Mouse (Mus musculus): ENCODE results near the gene Ctxn1. TPM values are rescaled to one million over a fixed set of nuclear protein-coding genes. Genes with fewer than 3 reads are reported as not detected.

Ctxn1 gene
- total RNA-seq, 2 experiments from 2014 or later: 590 to 595 TPM

DNA sequence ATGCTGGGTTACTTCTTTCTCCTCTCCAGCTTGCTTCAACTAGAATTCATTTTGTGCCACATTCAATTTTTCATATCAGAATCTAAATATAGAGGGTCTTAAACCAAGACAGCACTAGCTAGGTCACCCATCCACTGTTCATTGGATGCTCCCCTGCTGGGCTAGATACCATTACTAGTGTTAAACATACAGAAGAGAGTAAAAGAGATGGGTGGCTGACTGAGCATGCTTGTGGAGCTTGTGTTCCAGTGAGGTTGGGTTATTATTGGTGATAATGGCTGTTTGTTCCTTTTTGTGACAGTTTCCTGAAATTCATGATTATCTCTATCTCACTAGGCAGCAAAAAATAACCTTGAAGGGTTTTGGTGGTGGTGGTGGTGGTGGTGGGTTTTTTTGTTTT is 37.0 kb downstream of the Ctxn1 start:
- DNase-seq (ENCODE audit: low spot score in 2 of 2): no peak
- intact Hi-C loops (cut with DNase I): no loop called here

DNA sequence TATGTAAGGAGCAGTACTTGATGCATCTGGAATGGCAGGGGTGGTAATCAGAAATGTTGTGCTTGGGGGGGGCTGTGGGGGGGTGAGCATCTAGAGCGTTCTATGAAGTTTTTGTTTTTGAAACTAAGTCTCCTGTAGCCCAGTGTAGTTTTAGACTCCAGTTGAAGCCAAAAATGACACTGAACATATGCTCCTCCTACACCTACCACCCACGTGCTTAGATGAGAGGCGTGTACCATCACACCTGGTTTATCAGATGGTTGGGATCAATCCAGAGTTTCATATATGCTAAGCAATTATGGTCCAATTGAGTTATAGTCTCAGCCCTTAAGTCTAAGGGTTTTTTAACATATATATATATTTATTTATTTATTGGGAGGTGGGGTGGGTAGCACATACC is 39.5 kb downstream of the Ctxn1 start:
- intact Hi-C loops (cut with DNase I): no loop called here
- DNase-seq (ENCODE audit: low spot score in 2 of 2): no peak

DNA sequence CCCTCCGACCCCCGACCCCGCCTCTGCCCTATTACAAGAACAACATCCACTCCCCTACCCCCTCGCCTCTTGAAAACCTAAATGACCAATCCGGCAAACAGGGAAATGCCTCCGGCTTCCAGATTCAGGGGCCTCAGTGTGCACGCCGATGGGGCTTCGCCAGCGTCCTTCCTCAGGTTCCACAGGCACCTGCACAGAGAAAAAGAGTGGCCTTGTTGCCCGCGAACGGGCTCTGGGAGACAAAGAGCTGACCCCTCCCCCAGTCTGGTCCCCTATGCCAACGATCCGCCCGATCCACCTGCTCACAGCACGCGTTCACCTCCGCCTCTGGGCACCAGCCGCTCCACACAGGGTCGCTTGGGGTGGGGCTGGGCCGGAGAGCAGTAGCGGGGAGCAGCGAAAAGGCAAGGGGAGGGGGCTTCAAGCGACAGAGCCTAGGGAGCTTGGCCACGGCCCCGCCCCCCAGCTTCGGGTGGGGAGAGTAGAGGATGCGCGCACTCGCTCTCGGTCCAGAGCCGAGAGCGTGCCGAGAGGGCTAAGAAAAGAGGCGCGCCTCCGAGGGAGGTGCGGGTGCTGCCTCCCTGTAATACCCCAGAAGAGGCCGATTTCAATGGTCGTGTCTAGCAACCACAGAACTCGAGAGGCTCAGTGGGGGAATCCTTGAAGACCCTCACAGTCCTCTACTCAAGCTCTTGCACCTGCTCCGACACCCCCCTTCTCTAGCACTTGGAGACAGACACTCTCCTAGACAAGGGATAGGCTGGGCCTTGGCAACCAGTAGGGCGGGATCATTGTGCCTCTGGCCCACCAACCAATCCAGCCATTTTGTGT is 42.1 kb downstream of the Ctxn1 start, which contains the start of gene Prr36:
Gene Prr36 (minus strand): TSS at position 669 of the 831 bp plus-strand sequence.
- peak; percentile 62 to 80 for DNase-seq (ENCODE audit: low spot score in 2 of 2)
- intact Hi-C loops (cut with DNase I): no loop called here

DNA sequence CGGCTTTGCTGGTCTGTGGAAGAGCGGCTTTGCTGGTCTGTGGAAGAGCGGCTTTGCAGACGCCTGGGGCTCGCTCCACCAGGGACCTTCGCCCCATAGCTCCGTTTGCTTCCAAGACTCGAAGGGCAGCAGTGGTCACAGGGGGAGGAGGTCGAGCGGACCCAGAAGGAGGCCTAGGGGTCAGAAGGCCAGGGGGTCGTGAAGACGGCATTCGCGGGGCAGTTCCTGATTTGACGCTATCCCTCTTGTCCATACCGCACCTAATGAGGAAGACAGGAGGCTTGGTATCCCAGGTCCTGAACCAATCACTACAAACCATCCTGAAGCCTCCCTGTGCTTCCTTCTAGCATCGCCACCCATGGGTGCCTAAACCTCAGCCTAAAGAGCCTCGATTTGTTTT is 42.8 kb downstream of the Ctxn1 start:
- intact Hi-C loops (cut with DNase I): no loop called here

DNA sequence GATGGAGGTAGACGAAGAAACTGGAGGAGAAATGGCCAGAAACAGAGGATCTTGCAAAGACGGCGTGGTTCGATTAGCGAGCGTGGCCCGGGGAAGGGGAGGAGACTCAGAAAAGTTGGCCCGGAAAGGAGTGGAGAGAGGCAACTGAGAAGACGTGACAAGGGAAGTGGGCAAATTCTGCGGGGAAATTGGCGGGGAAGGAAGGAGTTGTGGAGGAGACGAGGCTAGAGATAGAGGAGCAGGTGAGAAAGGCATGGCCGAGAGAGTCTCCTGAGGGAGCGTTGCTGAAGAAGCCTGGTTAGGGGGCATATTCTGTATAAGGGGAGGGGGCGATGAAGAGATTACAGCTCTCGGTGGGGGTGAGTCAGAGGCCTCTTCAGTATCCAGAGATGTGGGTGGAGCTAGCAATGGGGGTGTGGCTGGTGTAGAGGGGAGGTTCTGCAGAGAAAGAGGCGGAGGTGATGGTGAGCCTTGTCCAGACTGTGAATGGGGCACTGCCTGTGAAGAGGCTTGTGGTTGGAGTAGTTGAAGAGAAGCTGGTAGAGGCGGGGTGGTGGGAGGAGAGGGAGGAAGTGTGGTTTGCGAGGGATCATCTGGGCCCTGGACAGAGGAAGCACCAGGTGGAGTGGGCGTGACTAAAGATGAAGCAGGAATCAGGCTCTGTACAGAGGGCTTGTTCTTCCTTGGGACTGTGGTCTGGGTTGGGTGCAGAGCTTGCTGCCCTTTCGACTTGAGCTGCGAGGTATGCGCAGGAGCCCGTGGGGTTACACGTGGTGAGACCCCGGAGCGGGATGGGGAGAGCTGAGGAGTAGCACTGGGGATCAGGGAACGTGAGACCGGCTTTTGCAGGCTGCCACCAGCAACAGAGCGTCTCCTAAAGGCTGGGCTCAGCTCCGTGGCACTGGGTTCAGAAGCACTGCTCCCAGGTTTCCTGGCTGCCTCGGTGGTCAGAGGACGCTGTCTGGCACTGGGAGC is 44.8 kb downstream of the Ctxn1 start:
- intact Hi-C loops (cut with DNase I): loop anchor here (5.0 kb wide), 1 partner anchor 33 kb away; the partner anchor contains the start of gene Tgfbr3l
- DNase-seq (ENCODE audit: low spot score in 2 of 2): no peak

More for the DNA sequence above, 42.8 kb downstream of the Ctxn1 start:
- no peak for DNase-seq (ENCODE audit: low spot score in 2 of 2)

DNA sequence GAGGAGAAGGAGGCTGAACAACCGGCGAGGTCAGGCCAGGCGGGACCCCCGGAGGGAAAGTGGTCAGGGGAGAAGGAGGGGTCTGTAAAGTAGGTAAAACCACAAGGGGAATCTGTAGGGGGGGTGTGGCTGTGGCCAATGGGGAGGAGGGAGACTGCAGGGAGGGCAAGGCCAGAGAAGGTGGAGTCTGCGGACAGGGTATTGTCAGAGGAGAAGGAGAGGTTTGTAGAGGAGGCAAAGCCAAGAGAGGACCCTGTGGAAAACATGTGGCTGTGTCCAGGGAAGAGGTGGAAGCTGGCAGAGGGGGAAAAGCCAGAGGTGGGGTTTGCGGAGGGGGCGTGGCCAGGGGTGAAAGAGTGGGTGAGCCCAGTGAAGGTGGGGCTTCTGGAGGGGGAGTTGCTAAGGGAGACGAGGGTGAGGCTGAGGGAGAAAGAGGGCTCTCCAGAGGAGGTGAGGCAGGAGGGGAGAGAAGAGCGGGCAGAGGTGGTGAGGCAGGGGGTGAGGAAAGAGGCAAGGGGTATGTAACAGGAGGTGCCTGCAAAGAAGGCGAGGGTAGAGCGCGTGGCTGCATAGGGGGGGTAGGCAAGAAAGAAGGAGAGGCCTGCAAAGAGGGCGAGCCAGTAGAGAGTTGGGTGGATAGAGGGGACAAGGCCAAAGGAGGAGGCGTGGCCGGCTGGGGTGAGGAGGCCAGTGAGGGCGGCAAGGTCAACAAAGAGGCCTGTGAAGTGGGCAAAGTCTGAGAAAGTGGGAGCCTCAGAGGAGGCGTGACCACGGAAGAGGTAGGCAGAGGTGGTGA is 45.7 kb downstream of the Ctxn1 start:
- DNase-seq (ENCODE audit: low spot score in 2 of 2): no peak
- intact Hi-C loops (cut with DNase I): loop anchor here (5.0 kb wide), 1 partner anchor 34 kb away; the partner anchor contains the start of gene Tgfbr3l

DNA sequence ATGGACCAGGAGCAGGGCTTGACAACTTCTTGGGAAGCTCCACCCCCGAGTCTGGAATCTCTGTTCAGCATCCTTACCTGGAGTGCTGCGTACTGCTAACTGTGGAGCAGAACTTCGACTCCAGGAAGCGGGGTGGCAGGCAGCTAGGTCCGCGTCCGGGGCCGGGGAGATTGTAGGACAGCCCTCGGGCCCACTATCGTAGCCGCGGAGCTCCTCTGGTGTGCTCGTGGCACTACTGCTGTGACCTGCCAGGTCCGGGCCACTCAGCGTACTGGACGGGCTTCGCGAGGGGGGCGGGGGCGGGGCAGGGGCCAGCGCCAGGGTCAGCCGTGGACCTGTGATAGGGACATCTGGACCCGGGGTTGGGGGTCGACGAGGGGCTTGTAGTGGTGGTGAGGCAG is 46.3 kb downstream of the Ctxn1 start:
- no peak for DNase-seq (ENCODE audit: low spot score in 2 of 2)
- intact Hi-C loops (cut with DNase I): loop anchor here (5.0 kb wide), 1 partner anchor 34 kb away; the partner anchor contains the start of gene Tgfbr3l

DNA sequence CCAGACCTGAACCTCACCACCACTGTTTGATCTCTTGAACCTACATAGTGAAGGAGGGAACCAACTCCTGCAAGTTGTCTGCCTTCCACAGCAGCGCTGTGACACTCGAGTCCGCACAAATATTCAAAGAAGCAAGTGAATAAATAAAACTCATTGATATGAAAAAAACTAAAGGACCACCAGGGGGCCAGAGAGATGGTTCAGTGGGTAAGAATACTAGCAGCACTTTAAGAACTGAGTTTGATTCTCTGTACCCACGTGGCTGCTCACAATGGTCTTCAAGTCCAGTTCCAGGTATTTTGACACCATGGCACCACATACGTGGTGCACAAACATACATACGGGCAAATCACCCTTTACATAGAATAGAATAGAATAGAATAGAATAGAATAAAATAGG is 48.0 kb downstream of the Ctxn1 start:
- intact Hi-C loops (cut with DNase I): loop anchor here (5.0 kb wide), 1 partner anchor 36 kb away; the partner anchor contains the start of gene Tgfbr3l
- DNase-seq (ENCODE audit: low spot score in 2 of 2): no peak

Other genes with a start within 250 kb of the Ctxn1 start
- under 1 TPM; 0.35 to 0.53 TPM for gene Cd209f, start 153.4 kb downstream of the Ctxn1 start, total RNA-seq (2021)
- not detected for gene Cd209g, start 125.2 kb downstream of the Ctxn1 start, total RNA-seq (2021)
- gene Evi5l, start 92.7 kb downstream of the Ctxn1 start, total RNA-seq (2021): 100 to 1,000 TPM; 111 to 115 TPM
- gene Prr36, start 41.8 kb downstream of the Ctxn1 start, total RNA-seq (2021): 10 to 100 TPM; 42.8 to 47.5 TPM
- gene Lrrc8e, start 32.4 kb downstream of the Ctxn1 start, total RNA-seq (2021): not detected
- gene Map2k7, start 20.5 kb downstream of the Ctxn1 start, total RNA-seq (2021): 10 to 100 TPM; 80.8 to 82.5 TPM
- gene Gm49320, start 20.4 kb downstream of the Ctxn1 start, total RNA-seq (2021): not detected
- gene Tgfbr3l, start 11.1 kb downstream of the Ctxn1 start, total RNA-seq (2021): 1 to 10 TPM; 5.6 to 9.0 TPM
- gene Snapc2, start 6.2 kb downstream of the Ctxn1 start, total RNA-seq (2021): 10 to 100 TPM; 28.8 to 31.1 TPM
- 10 to 100 TPM; 59.4 to 65.0 TPM for gene Timm44, start 16.6 kb upstream of the Ctxn1 start, total RNA-seq (2021)
- gene Ccl25, start 65.9 kb upstream of the Ctxn1 start, total RNA-seq (2021): 10 to 100 TPM; 20.9 to 26.6 TPM
- 10 to 100 TPM; 72.2 to 72.5 TPM for gene Elavl1, start 66.1 kb upstream of the Ctxn1 start, total RNA-seq (2021)
- gene Cers4, start 233.8 kb upstream of the Ctxn1 start, total RNA-seq (2021): 10 to 100 TPM; 45.9 to 48.2 TPM